Mouse (Mus musculus) ES-E14 (cell line): ENCODE data around the gene Zfyve28.

Experiments
- CHD2 ChIP-seq: IDR thresholded peaks from 2 replicates; pipeline ENCODE4 v1.6.1; 2014; ENCODE audit warnings: mild to moderate bottlenecking, low read depth, low read length, inconsistent platforms
- HCFC1 ChIP-seq: IDR thresholded peaks from 2 replicates; pipeline ENCODE4 v1.6.1; 2012; ENCODE audit warnings: low read length, inconsistent platforms, borderline replicate concordance; ENCODE audit not compliant: insufficient read depth
- MAFK ChIP-seq: IDR thresholded peaks from 2 replicates; pipeline ENCODE4 v1.6.1; 2014; ENCODE audit warnings: mild to moderate bottlenecking, low read depth, low read length, inconsistent platforms; ENCODE audit not compliant: insufficient read depth

- TF ChIP-seq MAFK, result no peak
- TF ChIP-seq HCFC1, result no peak
- TF ChIP-seq CHD2, result no peak
These were observed 89.6 kb downstream of the Zfyve28 start for GRCm38 (mm10) chr5:34198615-34199014.
